Mouse (Mus musculus) heart, postnatal 0 days (tissue): ENCODE measurements at regions not wholly inside any gene's neighbourhood (a gene's known extent, or its start where the extent isn't known, plus 50 kb on each side); places are given as distances from the start of the nearest gene placed in this dataset.

Source experiments
- CTCF ChIP-seq: IDR thresholded peaks from 2 replicates; pipeline ENCODE4 v1.5.1; 2016; ENCODE audit warnings: antibody characterized with exemption, control low read depth, low read depth
- EP300 ChIP-seq: IDR thresholded peaks from 2 replicates; pipeline ENCODE4 v1.6.1; 2016; ENCODE audit warnings: antibody characterized with exemption, low read depth

- TF ChIP-seq EP300: no peak
- TF ChIP-seq CTCF: no peak
These were observed 103.6 kb downstream of the Adamts1 start for GRCm38 (mm10) chr16:85699329-85699728.
